In the genomic region with DNA sequence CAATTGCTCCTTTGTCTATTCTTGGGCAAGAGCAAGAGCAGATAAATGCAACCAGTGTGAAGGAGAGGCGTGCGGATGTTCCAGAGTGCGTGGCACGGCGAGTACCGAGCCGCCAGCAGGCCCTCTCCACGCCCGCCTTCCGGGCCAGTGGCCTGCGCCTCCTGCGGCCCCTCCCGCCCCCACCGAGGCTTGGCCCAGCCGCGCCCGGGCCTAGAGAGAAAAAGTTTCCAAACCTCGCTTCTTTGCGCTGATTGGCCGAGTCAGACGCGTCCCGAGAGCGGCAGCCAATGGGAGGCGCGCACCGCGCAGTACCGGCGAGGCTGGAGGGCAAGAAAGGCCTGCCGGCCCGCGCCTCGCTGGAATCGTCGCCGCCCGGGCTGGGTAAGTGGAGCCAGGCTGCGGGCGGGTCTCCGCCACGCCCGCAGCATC, we compare ENCODE assay signal across 8 mouse cellular contexts. TPM values are rescaled to one million over a fixed set of nuclear protein-coding genes. Genes with fewer than 3 reads are reported as not detected.
A peak's percentile ranks its signal among the peaks of the same experiment; 100 is the strongest.
DNase-seq lines count a peak whose midpoint lies in the region; ATAC-seq and TF ChIP-seq lines count a peak whose summit lies in the region.

Nde1 (plus strand) TSS at position 288 of the 429 bp plus-strand sequence.
Marf1 (minus strand) TSS at position 364 of the 429 bp plus-strand sequence.

- H3K27ac ChIP-seq in cortical plate, adult 2 months (ENCODE audit: insufficient read depth, low read length), result peak within 1 kb of the TSS; percentile 80
- H3K27ac ChIP-seq in hindbrain, postnatal 0 days, result peak within 1 kb of the TSS; percentile 37
- peak within 1 kb of the TSS; percentile 68 for H3K27ac ChIP-seq in macrophage

- H3K4me3 ChIP-seq in cortical plate, adult 2 months (ENCODE audit: insufficient read depth, low read length), result peak within 1 kb of the TSS; percentile 50
- peak within 1 kb of the TSS; percentile 67 for H3K4me3 ChIP-seq in hindbrain, postnatal 0 days (ENCODE audit: low read length)
- H3K4me3 ChIP-seq in macrophage (ENCODE audit: inconsistent target), result peak within 1 kb of the TSS; percentile 88

- peak; percentile 95 for DNase-seq in adipocyte (ENCODE audit: low spot score)
- DNase-seq in gastrocnemius, adult 8-10 months (ENCODE audit: low spot score in 2 of 2), result peak; percentile 82 to 90
- peak; percentile 91 for DNase-seq in hindbrain, postnatal 0 days (ENCODE audit: low spot score)
- DNase-seq in left cerebral cortex, adult 18-20 months (ENCODE audit: low spot score in 2 of 2), result peak; percentile 68 to 81
- peak; percentile 86 for DNase-seq in right cerebral cortex, adult 18-20 months
- peak; percentile 82 for DNase-seq in urinary bladder, adult 2 months (ENCODE audit: low spot score)

- H3K36me3 ChIP-seq in hindbrain, postnatal 0 days (ENCODE audit: insufficient read depth, low read length), result no peaks in the 10 kb centered on the region
- H3K36me3 ChIP-seq in macrophage (ENCODE audit: inconsistent target), result peaks cover 1% of the 10 kb centered on the region; the same call in 1 of the 2 replicates

- H3K9me3 ChIP-seq in hindbrain, postnatal 0 days (ENCODE audit: low read length), result no peaks in the 10 kb centered on the region

- no peak for TF ChIP-seq POLR2A in cortical plate, adult 2 months (IDR thresholded peaks at IDR 0.05; ENCODE audit: extremely low read depth, insufficient read depth, low read length)

- peak within 1 kb of the TSS; percentile 65 for H3K9ac ChIP-seq in hindbrain, postnatal 0 days (replicated peaks; ENCODE audit: low read length)

- no peaks in the 10 kb centered on the region for H3K27me3 ChIP-seq in hindbrain, postnatal 0 days (ENCODE audit: insufficient read depth, low read length)

- H3K4me2 ChIP-seq in hindbrain, postnatal 0 days (ENCODE audit: low read depth, low read length), result peak within 1 kb of the TSS; percentile 97

- peaks cover 57% of the 10 kb centered on the region for H3K79me2 ChIP-seq in macrophage (ENCODE audit: inconsistent target)

- peaks cover 2% of the 10 kb centered on the region; the same call in 1 of the 2 replicates for H3K4me1 ChIP-seq in cortical plate, adult 2 months (ENCODE audit: control insufficient read depth, insufficient read depth, low read length)
- H3K4me1 ChIP-seq in hindbrain, postnatal 0 days (ENCODE audit: insufficient read depth, low read length), result no peaks in the 10 kb centered on the region

- ATAC-seq in hindbrain, postnatal 0 days, result peak; percentile 76

- WGBS in hindbrain, postnatal 0 days, result 0% methylated on average over 27 of the region's 43 CpGs
- under 1% methylated on average over 43 of the region's 43 CpGs for WGBS in macrophage (ENCODE audit: missing documents)

- TF ChIP-seq CTCF in cortical plate, adult 2 months (IDR thresholded peaks at IDR 0.05; ENCODE audit: extremely low read depth, insufficient read depth, low read length), result no peak
- TF ChIP-seq CTCF in hindbrain, postnatal 0 days (IDR thresholded peaks at IDR 0.05; ENCODE audit: low read depth), result no peak

RNA-seq across cellular contexts. Expression of gene Nde1, which starts in this region (rescaled TPM):
- 28.0 and 30.0 TPM in 2 replicates for polyA plus RNA-seq in cortical plate, adult 2 months (2012; rRNA removed)
- 10 to 100 TPM; 27.2 to 32.5 (median 28.7) TPM for total RNA-seq in gastrocnemius, adult 8-10 months (2022)
- total RNA-seq in hindbrain, postnatal 0 days (2014; rRNA removed), result 19.4 and 26.5 TPM in 2 replicates
- 25.3 and 28.0 TPM in 2 replicates for polyA plus RNA-seq in hindbrain, postnatal 0 days (2015; fragmentation: Nextera tagmentation; extraction: Ambion mirVana)
- 10 to 100 TPM; 13.2 to 13.4 TPM for total RNA-seq in left cerebral cortex, adult 18-20 months (2021)
- 100 to 1,000 TPM in 7 of 26 experiments, 10 to 100 TPM in 19; 34.3 to 192 (median 72.7) TPM for total RNA-seq in macrophage (2018; cell fraction: chromatin; rRNA removed)
- total RNA-seq in macrophage (2018; cell fraction: cytosol; rRNA removed), result 10 to 100 TPM; 19.3 to 33.4 (median 26.2) TPM
- total RNA-seq in macrophage (2018; cell fraction: nucleus; rRNA removed), result 100 to 1,000 TPM in 1 of 26 experiments, 10 to 100 TPM in 25; 17.0 to 132 (median 39.4) TPM
- 29.3 to 47.9 TPM (median 40.1 TPM) in 3 replicates for polyA plus RNA-seq in macrophage (2018)
- 45.3 and 48.5 TPM in 2 replicates for polyA plus RNA-seq in urinary bladder, adult 2 months (2012; rRNA removed)

RNA-seq across cellular contexts. Expression of gene Marf1, which starts in this region (rescaled TPM):
- polyA plus RNA-seq in cortical plate, adult 2 months (2012; rRNA removed), result 45.4 and 46.7 TPM in 2 replicates
- total RNA-seq in gastrocnemius, adult 8-10 months (2022), result 10 to 100 TPM; 21.1 to 25.7 (median 21.9) TPM
- total RNA-seq in hindbrain, postnatal 0 days (2014; rRNA removed), result 21.1 and 22.8 TPM in 2 replicates
- polyA plus RNA-seq in hindbrain, postnatal 0 days (2015; fragmentation: Nextera tagmentation; extraction: Ambion mirVana), result 7.7 and 8.0 TPM in 2 replicates
- 100 to 1,000 TPM; 152 to 161 TPM for total RNA-seq in left cerebral cortex, adult 18-20 months (2021)
- total RNA-seq in macrophage (2018; cell fraction: chromatin; rRNA removed), result 100 to 1,000 TPM; 111 to 697 (median 227) TPM
- 10 to 100 TPM; 18.9 to 44.0 (median 32.8) TPM for total RNA-seq in macrophage (2018; cell fraction: cytosol; rRNA removed)
- 100 to 1,000 TPM in 23 of 26 experiments, 10 to 100 TPM in 3; 82.4 to 426 (median 148) TPM for total RNA-seq in macrophage (2018; cell fraction: nucleus; rRNA removed)
- polyA plus RNA-seq in macrophage (2018), result 17.0 to 25.5 TPM (median 17.4 TPM) in 3 replicates
- 15.0 and 22.5 TPM in 2 replicates for polyA plus RNA-seq in urinary bladder, adult 2 months (2012; rRNA removed)

Comparison
In these comparisons a context has a peak if more than half of its experiments do, and no peak if none do; other contexts are left out.
1. Peak in every context shown above with its lines: DNase-seq, ATAC-seq, H3K4me3 ChIP-seq and H3K27ac ChIP-seq.